Mouse (Mus musculus) thymus, adult 2 months (tissue): Measurements from ENCODE around the gene Rassf8.

Source experiments
- CTCF ChIP-seq: fragments of 200-500 bp; IDR thresholded peaks from 2 replicates; pipeline ENCODE4 v1.5.1; 2012; ENCODE audit warnings: mild to moderate bottlenecking, control low read depth, low read length, moderate library complexity, borderline replicate concordance; ENCODE audit not compliant: control insufficient read depth, poor library complexity, insufficient read depth; ENCODE audit errors: extremely low read depth
- POLR2A ChIP-seq: fragments of 200-500 bp; IDR thresholded peaks from 2 replicates; pipeline ENCODE4 v1.6.1; 2012; ENCODE audit warnings: mild to moderate bottlenecking, low read length, control low read depth, moderate library complexity; ENCODE audit not compliant: control insufficient read depth, poor library complexity, insufficient read depth; ENCODE audit errors: extremely low read depth

DNA sequence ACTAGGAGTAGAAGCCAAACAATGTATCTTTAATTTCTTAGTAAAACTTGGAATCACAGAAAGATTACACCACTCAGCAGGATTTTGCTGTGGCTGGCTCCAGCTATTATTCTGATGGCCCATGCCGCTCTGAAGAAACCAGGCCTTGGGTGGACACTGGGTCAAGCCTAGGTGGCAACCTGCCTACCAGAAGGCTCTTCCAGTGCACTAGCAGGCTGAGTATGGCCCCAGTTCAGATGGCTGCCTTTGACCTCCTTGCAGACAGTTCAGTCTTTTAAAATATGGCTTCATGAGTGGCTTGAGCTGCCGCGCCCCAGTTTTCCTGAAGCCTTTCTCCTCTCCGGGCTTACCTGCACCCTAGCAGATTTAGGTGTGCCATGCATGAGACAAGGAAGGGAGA is 43.2 kb downstream of the Rassf8 start:
- no peak for TF ChIP-seq CTCF
- no peak for TF ChIP-seq POLR2A
